Mouse (Mus musculus) mature B cell (primary cell): ENCODE results near the gene Lst1.

Experiments used
- in situ Hi-C: fragments of 300-500 bp; cut with MboI; formaldehyde crosslinking; loops from 2 replicates; pipeline ENCODE4 v1.14.3; 2019

Lst1 gene

GRCm38 (mm10) chr17:35159638-35160037 lies 28.6 kb downstream of the Lst1 start:
- in situ Hi-C loops, result no loop called here

- in situ Hi-C loops, result no loop called here
Measured at GRCm38 (mm10) chr17:35158850-35159593, 29.2 kb downstream of the Lst1 start.

- in situ Hi-C loops, result no loop called here
Measured at GRCm38 (mm10) chr17:35157661-35158175, 30.5 kb downstream of the Lst1 start.

GRCm38 (mm10) chr17:35157254-35157653 lies 31.0 kb downstream of the Lst1 start:
- in situ Hi-C loops, result no loop called here

- in situ Hi-C loops, result no loop called here
Measured at GRCm38 (mm10) chr17:35156461-35157200, 31.6 kb downstream of the Lst1 start.

- in situ Hi-C loops, result no loop called here
Measured at GRCm38 (mm10) chr17:35155451-35155850, 32.8 kb downstream of the Lst1 start.

- in situ Hi-C loops, result no loop called here
Measured at GRCm38 (mm10) chr17:35154616-35155015, 33.6 kb downstream of the Lst1 start.

GRCm38 (mm10) chr17:35153931-35154330 lies 34.3 kb downstream of the Lst1 start:
- in situ Hi-C loops, result no loop called here

- in situ Hi-C loops, result no loop called here
Measured at GRCm38 (mm10) chr17:35153077-35153476, 35.2 kb downstream of the Lst1 start.

GRCm38 (mm10) chr17:35152121-35152520 lies 36.1 kb downstream of the Lst1 start:
- in situ Hi-C loops, result no loop called here

GRCm38 (mm10) chr17:35147922-35148639 lies 40.2 kb downstream of the Lst1 start:
- in situ Hi-C loops, result no loop called here

- in situ Hi-C loops, result no loop called here
Measured at GRCm38 (mm10) chr17:35147348-35147747, 40.9 kb downstream of the Lst1 start.

- in situ Hi-C loops, result no loop called here
Measured at GRCm38 (mm10) chr17:35146139-35146538, 42.1 kb downstream of the Lst1 start.

GRCm38 (mm10) chr17:35141971-35142370 lies 46.3 kb downstream of the Lst1 start:
- in situ Hi-C loops, result no loop called here

GRCm38 (mm10) chr17:35140490-35140996 lies 47.7 kb downstream of the Lst1 start:
- in situ Hi-C loops, result no loop called here

- in situ Hi-C loops, result no loop called here
Measured at GRCm38 (mm10) chr17:35139269-35139668, 49.0 kb downstream of the Lst1 start.

- in situ Hi-C loops, result no loop called here
Measured at GRCm38 (mm10) chr17:35135591-35136320, 52.5 kb downstream of the Lst1 start.
